ENCODE assay signal across 8 mouse cellular contexts in genomic region chr5:108692271-108692670, GRCm38 (mm10). TPM values are rescaled to one million over a fixed set of nuclear protein-coding genes. Genes with fewer than 3 reads are reported as not detected.
DNase-seq lines count a peak whose midpoint lies in the region; ATAC-seq and TF ChIP-seq lines count a peak whose summit lies in the region.

Gene Fgfrl1 (plus strand): TSS chr5:108692382.

- 2% methylated on average over 16 of the region's 18 CpGs for WGBS in embryonic facial prominence, embryonic 15.5 days
- 4% methylated on average over 18 of the region's 18 CpGs for WGBS in heart, embryonic 13.5 days
- 1% methylated on average over 18 of the region's 18 CpGs for WGBS in kidney, embryonic 16.5 days
- 1% methylated on average over 16 of the region's 18 CpGs for WGBS in liver, postnatal 0 days (ENCODE audit: insufficient replicate concordance)
- 7% methylated on average over 16 of the region's 18 CpGs for WGBS in neural tube, embryonic 13.5 days

- peaks cover 45% of the 10 kb centered on the region for H3K4me1 ChIP-seq in embryonic facial prominence, embryonic 15.5 days
- peaks cover 47% of the 10 kb centered on the region for H3K4me1 ChIP-seq in heart, embryonic 13.5 days
- H3K4me1 ChIP-seq in kidney, embryonic 16.5 days (ENCODE audit: insufficient read depth, low read length) = peaks cover 43% of the 10 kb centered on the region
- peaks cover 19% of the 10 kb centered on the region for H3K4me1 ChIP-seq in liver, postnatal 0 days (ENCODE audit: insufficient read depth)
- H3K4me1 ChIP-seq in neural tube, embryonic 13.5 days (replicated peaks) = peaks cover 41% of the 10 kb centered on the region

- no peak for TF ChIP-seq EP300 in liver, postnatal 0 days (IDR thresholded peaks at IDR 0.05; ENCODE audit: low read depth)

- POLR2A ChIA-PET in Patski (lab: Charles Lee) = interaction anchor here (1.4 kb wide), 1 partner anchor 9 kb away, joined by 3 read pairs; no protein-coding TSS in a partner anchor

- peak within 1 kb of the TSS; percentile 84 for H3K4me3 ChIP-seq in embryonic facial prominence, embryonic 15.5 days (replicated peaks)
- H3K4me3 ChIP-seq in heart, embryonic 13.5 days = peak within 1 kb of the TSS; percentile 91
- H3K4me3 ChIP-seq in kidney, embryonic 16.5 days (ENCODE audit: low read length) = peak within 1 kb of the TSS; percentile 88
- H3K4me3 ChIP-seq in liver, postnatal 0 days (ENCODE audit: low read depth, low read length) = peak within 1 kb of the TSS; percentile 78
- H3K4me3 ChIP-seq in neural tube, embryonic 13.5 days = peak within 1 kb of the TSS; percentile 75

- TF ChIP-seq CTCF in Patski (IDR thresholded peaks at IDR 0.05) = no peak
- peak; percentile 73 for TF ChIP-seq CTCF in liver, postnatal 0 days (IDR thresholded peaks at IDR 0.05; ENCODE audit: low read depth)

- ATAC-seq in Patski = peak; percentile 47
- no peak for ATAC-seq in embryonic facial prominence, embryonic 15.5 days (ENCODE audit: insufficient number of reproducible peaks, low FRiP score, low TSS enrichment, low read depth)
- no peak for ATAC-seq in heart, embryonic 13.5 days (ENCODE audit: extremely low read depth, insufficient number of reproducible peaks, low FRiP score, low TSS enrichment)
- peak; percentile 36 for ATAC-seq in kidney, embryonic 16.5 days (ENCODE audit: low FRiP score, low TSS enrichment)
- ATAC-seq in liver, postnatal 0 days = peak; percentile 33
- no peak for ATAC-seq in neural tube, embryonic 13.5 days (ENCODE audit: low read depth)

- CTCF ChIA-PET in Patski (lab: Charles Lee) = interaction anchor here (0.7 to 4.6 kb wide), 9 partner anchors 9 to 40 kb away, joined by 3 to 30 read pairs (median 5); partner anchors contain the start of gene Slc26a1

- in situ Hi-C loops in Patski (cut with MboI; ENCODE audit: low pct_unique_long_range_greater_than_20kb) = no loop called here

- peaks cover 3% of the 10 kb centered on the region; the same call in 1 of the 2 replicates for H3K36me3 ChIP-seq in embryonic facial prominence, embryonic 15.5 days
- H3K36me3 ChIP-seq in heart, embryonic 13.5 days = peaks cover 3% of the 10 kb centered on the region; the same call in 1 of the 2 replicates
- 0 out of 2 replicates have a peak, but pooled peaks cover 3% of the 10 kb centered on the region for H3K36me3 ChIP-seq in kidney, embryonic 16.5 days (ENCODE audit: insufficient read depth, low read length)
- H3K36me3 ChIP-seq in liver, postnatal 0 days (replicated peaks; ENCODE audit: insufficient read depth, low read length) = no peaks in the 10 kb centered on the region
- H3K36me3 ChIP-seq in neural tube, embryonic 13.5 days = no peaks in the 10 kb centered on the region

- peak within 1 kb of the TSS; percentile 83 for H3K4me2 ChIP-seq in embryonic facial prominence, embryonic 15.5 days (replicated peaks)
- peak within 1 kb of the TSS; percentile 89 for H3K4me2 ChIP-seq in heart, embryonic 13.5 days
- peak within 1 kb of the TSS; percentile 81 for H3K4me2 ChIP-seq in kidney, embryonic 16.5 days (replicated peaks; ENCODE audit: low read depth, low read length)
- H3K4me2 ChIP-seq in liver, postnatal 0 days (ENCODE audit: low read depth, low read length) = peak within 1 kb of the TSS; percentile 100
- peak within 1 kb of the TSS; percentile 92 for H3K4me2 ChIP-seq in neural tube, embryonic 13.5 days

- 0 out of 2 replicates have a peak within 1 kb of the TSS, but pooled peaks have one; percentile 9 for H3K9ac ChIP-seq in embryonic facial prominence, embryonic 15.5 days
- peak within 1 kb of the TSS; percentile 95 for H3K9ac ChIP-seq in heart, embryonic 13.5 days
- peak within 1 kb of the TSS; percentile 22 for H3K9ac ChIP-seq in kidney, embryonic 16.5 days (replicated peaks; ENCODE audit: low read length)
- H3K9ac ChIP-seq in liver, postnatal 0 days (replicated peaks) = peak within 1 kb of the TSS; percentile 46
- peak within 1 kb of the TSS; percentile 77; the same call in 1 of the 2 replicates for H3K9ac ChIP-seq in neural tube, embryonic 13.5 days

- H3K9me3 ChIP-seq in embryonic facial prominence, embryonic 15.5 days (replicated peaks) = no peaks in the 10 kb centered on the region
- H3K9me3 ChIP-seq in heart, embryonic 13.5 days = no peaks in the 10 kb centered on the region
- H3K9me3 ChIP-seq in kidney, embryonic 16.5 days (ENCODE audit: low read length) = no peaks in the 10 kb centered on the region
- H3K9me3 ChIP-seq in liver, postnatal 0 days (ENCODE audit: low read length) = no peaks in the 10 kb centered on the region
- no peaks in the 10 kb centered on the region for H3K9me3 ChIP-seq in neural tube, embryonic 13.5 days

- no peaks in the 10 kb centered on the region for H3K27me3 ChIP-seq in Patski
- no peaks in the 10 kb centered on the region for H3K27me3 ChIP-seq in embryonic facial prominence, embryonic 15.5 days
- no peaks in the 10 kb centered on the region for H3K27me3 ChIP-seq in heart, embryonic 13.5 days (replicated peaks)
- H3K27me3 ChIP-seq in kidney, embryonic 16.5 days (ENCODE audit: insufficient read depth, low read length) = no peaks in the 10 kb centered on the region
- 0 out of 2 replicates have a peak, but pooled peaks cover 3% of the 10 kb centered on the region for H3K27me3 ChIP-seq in liver, postnatal 0 days (ENCODE audit: insufficient read depth, low read length)
- H3K27me3 ChIP-seq in neural tube, embryonic 13.5 days = peaks cover 20% of the 10 kb centered on the region

- DNase-seq in 3134 (ENCODE audit: extremely low read depth, insufficient read length, low spot score) = peak; percentile 73
- no peak for DNase-seq in Patski (ENCODE audit: low read depth, low spot score)
- peak; percentile 89 for DNase-seq in liver, postnatal 0 days
- peak; percentile 71 for DNase-seq in urinary bladder, postnatal 14 days (ENCODE audit: low spot score)

- H3K27ac ChIP-seq in embryonic facial prominence, embryonic 15.5 days (replicated peaks) = 0 out of 2 replicates have a peak within 1 kb of the TSS, but pooled peaks have one; percentile 22
- no peak within 1 kb of the TSS for H3K27ac ChIP-seq in heart, embryonic 13.5 days (replicated peaks)
- H3K27ac ChIP-seq in kidney, embryonic 16.5 days (ENCODE audit: low read length) = no peak within 1 kb of the TSS
- H3K27ac ChIP-seq in liver, postnatal 0 days (ENCODE audit: low read depth) = no peak within 1 kb of the TSS
- no peak within 1 kb of the TSS for H3K27ac ChIP-seq in neural tube, embryonic 13.5 days (replicated peaks)

RNA-seq across cellular contexts. Expression of gene Fgfrl1, which starts in this region (rescaled TPM):
- polyA plus RNA-seq in Patski (2021) = 57.6 TPM
- 29.0 and 29.4 TPM in 2 replicates for polyA plus RNA-seq in embryonic facial prominence, embryonic 15.5 days (2015; fragmentation: Nextera tagmentation; extraction: Ambion mirVana)
- polyA plus RNA-seq in heart, embryonic 13.5 days (2015; fragmentation: Nextera tagmentation; extraction: Ambion mirVana) = 13.0 and 19.3 TPM in 2 replicates
- 11.5 and 13.8 TPM in 2 replicates for polyA plus RNA-seq in kidney, embryonic 16.5 days (2015; fragmentation: Nextera tagmentation; extraction: Ambion mirVana)
- 5.6 and 5.7 TPM in 2 replicates for polyA plus RNA-seq in liver, postnatal 0 days (2015; fragmentation: Nextera tagmentation; extraction: Ambion mirVana)
- 6.9 and 7.7 TPM in 2 replicates for polyA plus RNA-seq in neural tube, embryonic 13.5 days (2015; fragmentation: Nextera tagmentation; extraction: Ambion mirVana)

Comparison
In these comparisons a context has a peak if more than half of its experiments do, and no peak if none do; other contexts are left out.
1. ATAC-seq: peak in Patski (single experiment), kidney, embryonic 16.5 days (single experiment) and liver, postnatal 0 days (single experiment); none in embryonic facial prominence, embryonic 15.5 days (single experiment), heart, embryonic 13.5 days (single experiment) and neural tube, embryonic 13.5 days (single experiment).
2. H3K9ac ChIP-seq: peak in every context shown above with its lines; median percentile 95 in heart, embryonic 13.5 days; 77 in neural tube, embryonic 13.5 days; 46 in liver, postnatal 0 days; 22 in kidney, embryonic 16.5 days; 9 in embryonic facial prominence, embryonic 15.5 days.
3. Peak in every context shown above with its lines, with median percentiles within 50 percentile points of each other: H3K4me2 ChIP-seq and H3K4me3 ChIP-seq.